In genomic region chr11:5296576-5297115, GRCm38 (mm10) we compare ENCODE assay signal across 9 mouse cellular contexts. TPM values are rescaled to one million over a fixed set of nuclear protein-coding genes. Genes with fewer than 3 reads are reported as not detected.
DNase-seq lines count a peak whose midpoint lies in the region; ATAC-seq lines count a peak whose summit lies in the region.
"Had no signal": no experiment of that assay in that cellular context is flagged by ENCODE, and none has a peak within 500 bp of the region (broad histone marks: within the 10 kb centered on the region; RNA-seq: fewer than 3 reads in every experiment).

No protein-coding gene starts in this region.

- H3K9me3 ChIP-seq in forebrain, embryonic 10.5 days, result no peaks in the 10 kb centered on the region
- H3K9me3 ChIP-seq in forebrain, embryonic 11.5 days (ENCODE audit: control insufficient read depth, low read length), result no peaks in the 10 kb centered on the region
- H3K9me3 ChIP-seq in midbrain, embryonic 10.5 days (replicated peaks), result no peaks in the 10 kb centered on the region
- H3K9me3 ChIP-seq in midbrain, embryonic 16.5 days (replicated peaks; ENCODE audit: control insufficient read depth, low read length, poor library complexity, severe bottlenecking), result no peaks in the 10 kb centered on the region

- no peak for ATAC-seq in forebrain, embryonic 11.5 days (replicated peaks; ENCODE audit: low FRiP score)
- no peak for ATAC-seq in midbrain, embryonic 16.5 days

- H3K9ac ChIP-seq in forebrain, embryonic 11.5 days (ENCODE audit: low read length), result no peak overlapping the region
- no peak overlapping the region for H3K9ac ChIP-seq in midbrain, embryonic 16.5 days (ENCODE audit: low read depth, low read length)

- no peak overlapping the region for H3K4me3 ChIP-seq in forebrain, embryonic 10.5 days
- no peak overlapping the region for H3K4me3 ChIP-seq in forebrain, embryonic 11.5 days (ENCODE audit: low read depth, low read length)
- H3K4me3 ChIP-seq in midbrain, embryonic 10.5 days, result no peak overlapping the region
- H3K4me3 ChIP-seq in midbrain, embryonic 16.5 days (ENCODE audit: low read depth, low read length), result no peak overlapping the region

- no peak overlapping the region for H3K4me2 ChIP-seq in forebrain, embryonic 11.5 days (ENCODE audit: low read depth, low read length, severe bottlenecking)
- no peak overlapping the region for H3K4me2 ChIP-seq in midbrain, embryonic 16.5 days (ENCODE audit: low read length)

- peak overlapping the region; percentile 42; the same call in 1 of the 2 replicates for H3K27ac ChIP-seq in forebrain, embryonic 10.5 days
- H3K27ac ChIP-seq in forebrain, embryonic 11.5 days (ENCODE audit: low read depth, low read length), result no peak overlapping the region
- peak overlapping the region; percentile 64 for H3K27ac ChIP-seq in midbrain, embryonic 10.5 days (replicated peaks)
- no peak overlapping the region for H3K27ac ChIP-seq in midbrain, embryonic 16.5 days (ENCODE audit: low read length)
- H3K27ac ChIP-seq: macrophage had no signal

- no peak for DNase-seq in forebrain, embryonic 10.5 days (ENCODE audit: extremely low spot score, low spot score)
- no peak for DNase-seq in forebrain, embryonic 11.5 days (ENCODE audit: low spot score)
- DNase-seq in midbrain, embryonic 10.5 days (ENCODE audit: low spot score), result no peak
- peak; percentile 18 to 50 for DNase-seq in kidney, postnatal 4 days
- DNase-seq in thymus, postnatal 4 days, result peak; percentile 36
- DNase-seq in cerebellum, postnatal 10 days, result no peak
- DNase-seq in ovary, adult 18-20 months (ENCODE audit: low spot score), result no peak

- 78% methylated on average over 2 of the region's 2 CpGs for WGBS in forebrain, embryonic 10.5 days
- 66% methylated on average over 2 of the region's 2 CpGs for WGBS in forebrain, embryonic 11.5 days
- 83% methylated on average over 2 of the region's 2 CpGs for WGBS in midbrain, embryonic 10.5 days
- 69% methylated on average over 2 of the region's 2 CpGs for WGBS in midbrain, embryonic 16.5 days

- H3K36me3 ChIP-seq in forebrain, embryonic 10.5 days (replicated peaks), result no peaks in the 10 kb centered on the region
- no peaks in the 10 kb centered on the region for H3K36me3 ChIP-seq in forebrain, embryonic 11.5 days (ENCODE audit: control insufficient read depth, insufficient read depth, low read length)
- no peaks in the 10 kb centered on the region for H3K36me3 ChIP-seq in midbrain, embryonic 10.5 days
- no peaks in the 10 kb centered on the region for H3K36me3 ChIP-seq in midbrain, embryonic 16.5 days (ENCODE audit: control insufficient read depth, insufficient read depth, low read length)

- H3K4me1 ChIP-seq in forebrain, embryonic 10.5 days, result peaks cover 44% of the 10 kb centered on the region
- peaks cover 11% of the 10 kb centered on the region; the same call in 1 of the 2 replicates for H3K4me1 ChIP-seq in forebrain, embryonic 11.5 days (replicated peaks; ENCODE audit: control insufficient read depth, insufficient read depth, low read length)
- H3K4me1 ChIP-seq in midbrain, embryonic 10.5 days, result peaks cover 50% of the 10 kb centered on the region
- H3K4me1 ChIP-seq in midbrain, embryonic 16.5 days (ENCODE audit: control insufficient read depth, insufficient read depth, low read length), result peaks cover 7% of the 10 kb centered on the region

- no peaks in the 10 kb centered on the region for H3K27me3 ChIP-seq in forebrain, embryonic 10.5 days (ENCODE audit: poor library complexity, severe bottlenecking)
- H3K27me3 ChIP-seq in forebrain, embryonic 11.5 days (ENCODE audit: control insufficient read depth, insufficient read depth, low read length), result no peaks in the 10 kb centered on the region
- H3K27me3 ChIP-seq in midbrain, embryonic 10.5 days (ENCODE audit: low read depth, poor library complexity, severe bottlenecking), result no peaks in the 10 kb centered on the region
- H3K27me3 ChIP-seq in midbrain, embryonic 16.5 days (ENCODE audit: control insufficient read depth, insufficient read depth, low read depth, low read length), result no peaks in the 10 kb centered on the region

RNA-seq across cellular contexts. Expression of gene Kremen1, which starts 35.3 kb away (rescaled TPM):
- polyA plus RNA-seq in forebrain, embryonic 10.5 days (2016; fragmentation: Nextera tagmentation; extraction: Ambion mirVana), result 11.4 TPM in 2 replicates
- polyA plus RNA-seq in forebrain, embryonic 11.5 days (2014; fragmentation: Nextera tagmentation; extraction: Ambion mirVana), result 10.8 and 11.3 TPM in 2 replicates
- 11.1 and 12.1 TPM in 2 replicates for polyA plus RNA-seq in midbrain, embryonic 10.5 days (2016; fragmentation: Nextera tagmentation; extraction: Ambion mirVana)
- polyA plus RNA-seq in midbrain, embryonic 16.5 days (2015; fragmentation: Nextera tagmentation; extraction: Ambion mirVana), result 4.0 and 4.8 TPM in 2 replicates

Comparison
In these comparisons a context has a peak if more than half of its experiments do, and no peak if none do; other contexts are left out.
1. H3K27ac ChIP-seq: peak in forebrain, embryonic 10.5 days (single experiment) and midbrain, embryonic 10.5 days (single experiment); none in forebrain, embryonic 11.5 days (single experiment) and midbrain, embryonic 16.5 days (single experiment).
2. DNase-seq: peak in kidney, postnatal 4 days (2 of 2) and thymus, postnatal 4 days (single experiment); none in forebrain, embryonic 10.5 days (single experiment), forebrain, embryonic 11.5 days (single experiment), midbrain, embryonic 10.5 days (single experiment), cerebellum, postnatal 10 days (0 of 2) and ovary, adult 18-20 months (single experiment).